Mouse (Mus musculus): ENCODE measurements around the gene Ptgir. TPM values are rescaled to one million over a fixed set of nuclear protein-coding genes. Genes with fewer than 3 reads are reported as not detected.

Ptgir gene
- polyA plus RNA-seq, 1 experiment from 2014 or later = 1.2 TPM

GRCm38 (mm10) chr7:16907842-16908241 is 1.6 kb downstream of the Ptgir start:
- Histone ChIP-seq H3K9ac (0 out of 2 replicates have a peak overlapping the region, but pooled peaks have one; percentile 32), H3K4me2 (no peak overlapping the region), H3K27ac (no peak overlapping the region), H3K27me3 (no peaks in the 10 kb centered on the region), H3K36me3 (no peaks in the 10 kb centered on the region), H3K9me3 (no peaks in the 10 kb centered on the region), H3K4me1 (peaks cover 44% of the 10 kb centered on the region), H3K4me3 (no peak overlapping the region)
- ATAC-seq (ENCODE audit: insufficient number of reproducible peaks, insufficient read depth, low FRiP score, low TSS enrichment, low read depth) = no peak
- 73% methylated on average over 7 of the region's 7 CpGs for WGBS

- no peak for ATAC-seq (ENCODE audit: insufficient number of reproducible peaks, insufficient read depth, low FRiP score, low TSS enrichment, low read depth)
- Histone ChIP-seq H3K27me3 (no peaks in the 10 kb centered on the region), H3K9ac (peak overlapping the region; percentile 32; the same call in 1 of the 2 replicates), H3K9me3 (no peaks in the 10 kb centered on the region), H3K4me1 (peaks cover 44% of the 10 kb centered on the region), H3K4me3 (no peak overlapping the region), H3K4me2 (no peak overlapping the region), H3K36me3 (no peaks in the 10 kb centered on the region), H3K27ac (no peak overlapping the region)
- whole genome bisulfite sequencing = 45% methylated on average over 11 of the region's 11 CpGs
These were observed 2.1 kb downstream of the Ptgir start for GRCm38 (mm10) chr7:16908367-16908766.

- H3K4me2 ChIP-seq = no peak overlapping the region
- no peaks in the 10 kb centered on the region for H3K27me3 ChIP-seq
- H3K9me3 ChIP-seq = no peaks in the 10 kb centered on the region
- H3K9ac ChIP-seq = peak overlapping the region; percentile 32; the same call in 1 of the 2 replicates
- peaks cover 47% of the 10 kb centered on the region for H3K4me1 ChIP-seq
- no peak for ATAC-seq (ENCODE audit: insufficient number of reproducible peaks, insufficient read depth, low FRiP score, low TSS enrichment, low read depth)
- H3K4me3 ChIP-seq = no peak overlapping the region
- no peak overlapping the region for H3K27ac ChIP-seq
- H3K36me3 ChIP-seq = no peaks in the 10 kb centered on the region
- WGBS = 62% methylated on average over 11 of the region's 11 CpGs
These were observed 2.6 kb downstream of the Ptgir start for GRCm38 (mm10) chr7:16908859-16909258.

- Histone ChIP-seq H3K27ac (no peak overlapping the region), H3K9ac (0 out of 2 replicates have a peak overlapping the region, but pooled peaks have one; percentile 41), H3K4me3 (no peak overlapping the region), H3K27me3 (no peaks in the 10 kb centered on the region), H3K9me3 (no peaks in the 10 kb centered on the region), H3K36me3 (peaks cover 8% of the 10 kb centered on the region), H3K4me1 (peaks cover 44% of the 10 kb centered on the region), H3K4me2 (no peak overlapping the region)
- 44% methylated on average over 10 of the region's 10 CpGs for WGBS
- ATAC-seq (ENCODE audit: insufficient number of reproducible peaks, insufficient read depth, low FRiP score, low TSS enrichment, low read depth) = no peak
These were observed 3.6 kb downstream of the Ptgir start for GRCm38 (mm10) chr7:16909909-16910308.

- no peak overlapping the region for H3K4me3 ChIP-seq
- H3K9me3 ChIP-seq = no peaks in the 10 kb centered on the region
- no peak overlapping the region for H3K4me2 ChIP-seq
- H3K36me3 ChIP-seq = peaks cover 28% of the 10 kb centered on the region
- 91% methylated on average over 3 of the region's 3 CpGs for WGBS
- no peak overlapping the region; the same call in 1 of the 2 replicates for H3K9ac ChIP-seq
- H3K27me3 ChIP-seq = no peaks in the 10 kb centered on the region
- peaks cover 27% of the 10 kb centered on the region for H3K4me1 ChIP-seq
- no peak overlapping the region for H3K27ac ChIP-seq
- ATAC-seq (ENCODE audit: insufficient number of reproducible peaks, insufficient read depth, low FRiP score, low TSS enrichment, low read depth) = no peak
These were observed 5.6 kb downstream of the Ptgir start for GRCm38 (mm10) chr7:16911904-16912303.

- H3K4me3 ChIP-seq = no peak overlapping the region
- no peak overlapping the region; the same call in 1 of the 2 replicates for H3K27ac ChIP-seq
- H3K27me3 ChIP-seq = no peaks in the 10 kb centered on the region
- no peak for ATAC-seq (ENCODE audit: insufficient number of reproducible peaks, insufficient read depth, low FRiP score, low TSS enrichment, low read depth)
- no peak overlapping the region for H3K4me2 ChIP-seq
- H3K4me1 ChIP-seq = peaks cover 26% of the 10 kb centered on the region
- H3K36me3 ChIP-seq = peaks cover 32% of the 10 kb centered on the region
- no peak overlapping the region; the same call in 1 of the 2 replicates for H3K9ac ChIP-seq
- WGBS = 62% methylated on average over 6 of the region's 6 CpGs
- H3K9me3 ChIP-seq = no peaks in the 10 kb centered on the region
These were observed 6.1 kb downstream of the Ptgir start for GRCm38 (mm10) chr7:16912360-16912759.

GRCm38 (mm10) chr7:16913806-16914452 is 7.6 kb downstream of the Ptgir start:
- peak overlapping the region; percentile 39; the same call in 1 of the 2 replicates for H3K27ac ChIP-seq
- no peak overlapping the region for H3K4me2 ChIP-seq
- WGBS = 38% methylated on average over 10 of the region's 10 CpGs
- no peak for ATAC-seq (ENCODE audit: insufficient number of reproducible peaks, insufficient read depth, low FRiP score, low TSS enrichment, low read depth)
- peaks cover 22% of the 10 kb centered on the region for H3K4me1 ChIP-seq
- no peak overlapping the region for H3K9ac ChIP-seq
- H3K4me3 ChIP-seq = no peak overlapping the region
- H3K36me3 ChIP-seq = peaks cover 48% of the 10 kb centered on the region
- H3K9me3 ChIP-seq = no peaks in the 10 kb centered on the region
- H3K27me3 ChIP-seq = no peaks in the 10 kb centered on the region

GRCm38 (mm10) chr7:16914453-16915343 is 8.4 kb downstream of the Ptgir start:
- no peak overlapping the region for H3K9ac ChIP-seq
- ATAC-seq (ENCODE audit: insufficient number of reproducible peaks, insufficient read depth, low FRiP score, low TSS enrichment, low read depth) = no peak
- WGBS = 87% methylated on average over 18 of the region's 18 CpGs

GRCm38 (mm10) chr7:16915461-16916340 is 9.4 kb downstream of the Ptgir start:
- WGBS = 91% methylated on average over 31 of the region's 32 CpGs
- H3K27ac ChIP-seq = no peak overlapping the region

More at GRCm38 (mm10) chr7:16914453-16915343, 8.4 kb downstream of the Ptgir start:
- H3K9me3 ChIP-seq = no peaks in the 10 kb centered on the region
- H3K27ac ChIP-seq = no peak overlapping the region
- H3K36me3 ChIP-seq = peaks cover 55% of the 10 kb centered on the region
- H3K4me1 ChIP-seq = peaks cover 24% of the 10 kb centered on the region
- H3K4me3 ChIP-seq = no peak overlapping the region
- no peak overlapping the region for H3K4me2 ChIP-seq
- no peaks in the 10 kb centered on the region for H3K27me3 ChIP-seq

GRCm38 (mm10) chr7:16916342-16917265 is 10.3 kb downstream of the Ptgir start:
- peaks cover 42% of the 10 kb centered on the region for H3K4me1 ChIP-seq
- H3K9ac ChIP-seq = no peak overlapping the region
- H3K36me3 ChIP-seq = peaks cover 61% of the 10 kb centered on the region
- ATAC-seq (ENCODE audit: insufficient number of reproducible peaks, insufficient read depth, low FRiP score, low TSS enrichment, low read depth) = no peak
- H3K4me2 ChIP-seq = no peak overlapping the region
- H3K27me3 ChIP-seq = no peaks in the 10 kb centered on the region
- H3K9me3 ChIP-seq = no peaks in the 10 kb centered on the region
- H3K4me3 ChIP-seq = no peak overlapping the region
- 88% methylated on average over 30 of the region's 30 CpGs for WGBS
- no peak overlapping the region for H3K27ac ChIP-seq

More at GRCm38 (mm10) chr7:16915461-16916340, 9.4 kb downstream of the Ptgir start:
- no peak overlapping the region for H3K9ac ChIP-seq
- no peak overlapping the region for H3K4me3 ChIP-seq
- no peak overlapping the region for H3K4me2 ChIP-seq
- peaks cover 61% of the 10 kb centered on the region for H3K36me3 ChIP-seq
- H3K9me3 ChIP-seq = no peaks in the 10 kb centered on the region
- H3K27me3 ChIP-seq = no peaks in the 10 kb centered on the region
- peaks cover 33% of the 10 kb centered on the region for H3K4me1 ChIP-seq
- ATAC-seq (ENCODE audit: insufficient number of reproducible peaks, insufficient read depth, low FRiP score, low TSS enrichment, low read depth) = no peak
